Mouse (Mus musculus) olfactory bulb, adult 2 months (tissue): ENCODE measurements around the gene Qk.

ENCODE experiments used
- CTCF ChIP-seq: fragments of 200-500 bp; IDR thresholded peaks from 2 replicates; pipeline ENCODE4 v1.5.1; 2012; ENCODE audit warnings: low read depth, mild to moderate bottlenecking, low read length, moderate library complexity; ENCODE audit not compliant: insufficient read depth
- POLR2A ChIP-seq: fragments of 200-500 bp; IDR thresholded peaks from 2 replicates; pipeline ENCODE4 v1.6.1; 2012; ENCODE audit warnings: mild to moderate bottlenecking, low read depth, low read length, moderate library complexity; ENCODE audit not compliant: insufficient read depth

DNA sequence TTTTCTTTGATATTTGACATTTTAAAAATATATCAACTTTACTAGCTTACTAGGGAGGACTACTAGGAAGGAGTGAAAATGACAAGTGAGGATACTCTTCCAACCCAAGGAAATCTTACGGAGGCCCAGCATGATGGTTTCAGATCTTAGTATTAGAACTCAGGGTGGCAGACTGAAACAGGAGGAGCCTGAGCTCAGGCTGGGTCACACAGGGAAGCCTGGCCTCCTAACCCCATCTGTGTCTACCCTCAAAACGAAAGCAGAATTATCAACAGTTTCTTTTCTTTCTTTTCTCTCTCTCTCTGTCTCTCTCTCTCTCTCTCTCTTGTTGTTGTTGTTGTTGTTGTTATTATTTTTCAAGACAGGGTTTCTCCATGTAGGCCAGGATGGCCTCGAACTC is 87.2 kb downstream of the Qk start:
- no peak for TF ChIP-seq POLR2A
- no peak for TF ChIP-seq CTCF
